Mouse (Mus musculus) spleen, adult 2 months (tissue): ENCODE measurements around the gene Luc7l3.

Experiments
- CTCF ChIP-seq: fragments of 200-500 bp; IDR thresholded peaks from 2 replicates; pipeline ENCODE4 v1.5.1; 2011; ENCODE audit warnings: mild to moderate bottlenecking, inconsistent platforms; ENCODE audit not compliant: insufficient read depth, insufficient read length, insufficient replicate concordance; ENCODE audit errors: extremely low read depth
- POLR2A ChIP-seq: fragments of 200-500 bp; IDR thresholded peaks from 2 replicates; pipeline ENCODE4 v1.6.1; 2011; ENCODE audit warnings: low read depth, low read length, inconsistent platforms

GRCm38 (mm10) chr11:94265134-94265785 is 56.5 kb downstream of the Luc7l3 start:
- TF ChIP-seq CTCF (no peak), POLR2A (no peak)
